Mouse (Mus musculus) yolk sac, embryonic 10.5 days (tissue): Measurements from ENCODE around the gene Wdr70.

Source experiments
- DNase-seq: peaks from one replicate; pipeline ENCODE4 v3.0.0-alpha.2; 2017; ENCODE audit warnings: low spot score

Wdr70 gene

DNA sequence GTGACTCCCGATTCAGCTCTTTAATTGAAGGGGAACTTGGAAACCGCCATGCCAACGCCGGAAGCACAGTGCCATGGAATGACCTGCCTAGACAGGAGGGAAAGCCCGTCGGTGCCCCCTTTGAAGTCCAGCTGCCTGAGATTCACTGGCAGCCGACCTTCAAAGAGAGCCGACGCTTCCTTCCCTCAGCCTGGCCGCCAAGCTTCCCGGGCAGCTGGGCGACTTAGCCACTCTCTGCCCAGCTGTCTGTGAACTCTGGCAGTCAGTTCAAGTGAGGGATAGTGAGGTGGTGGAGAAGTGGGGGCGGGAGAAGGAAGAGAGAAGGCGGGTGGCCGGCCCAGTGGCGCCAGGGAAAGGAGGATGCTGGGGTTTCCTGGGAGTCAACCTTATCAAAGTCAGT is 164.9 kb downstream of the Wdr70 start:
- no peak for DNase-seq

DNA sequence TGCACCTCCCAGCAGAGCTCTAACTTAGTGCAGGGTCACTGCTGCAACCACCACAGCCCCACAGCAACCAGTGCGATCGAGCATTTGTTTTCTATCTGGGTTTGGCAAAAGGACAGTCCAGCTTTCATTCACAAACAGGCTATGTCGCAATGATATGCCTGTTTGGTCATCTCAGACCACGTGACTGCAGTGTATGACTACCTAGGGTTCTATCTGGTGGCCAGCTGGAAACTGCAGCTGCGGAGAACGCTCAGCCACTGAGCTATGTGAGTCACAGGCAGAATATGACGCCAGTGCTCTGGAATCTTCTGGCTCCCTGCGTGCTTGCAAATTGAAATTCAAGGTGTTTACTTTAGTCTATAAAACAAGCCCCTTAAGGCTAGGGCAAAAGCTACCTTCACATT is 167.4 kb downstream of the Wdr70 start:
- peak; percentile 62 for DNase-seq

DNA sequence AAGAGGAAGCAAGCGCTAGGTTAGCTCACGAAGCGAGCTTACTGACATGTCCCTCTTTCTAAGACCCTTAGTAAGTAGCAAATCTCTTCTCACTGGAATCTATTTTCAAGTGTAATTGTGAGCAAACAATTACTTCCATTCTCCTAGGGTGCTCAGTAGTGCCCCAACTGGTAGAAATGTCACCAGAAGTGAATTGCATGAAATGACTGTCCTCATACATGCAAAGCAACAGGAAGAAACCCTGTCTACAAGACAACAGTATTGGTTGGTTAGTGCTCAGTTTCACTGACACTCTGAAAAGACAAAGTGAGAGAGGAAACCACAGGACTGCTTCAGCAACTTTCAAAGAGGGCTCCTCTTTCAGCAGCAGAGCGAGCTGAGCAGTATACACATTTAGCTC is 173.6 kb downstream of the Wdr70 start:
- no peak for DNase-seq

DNA sequence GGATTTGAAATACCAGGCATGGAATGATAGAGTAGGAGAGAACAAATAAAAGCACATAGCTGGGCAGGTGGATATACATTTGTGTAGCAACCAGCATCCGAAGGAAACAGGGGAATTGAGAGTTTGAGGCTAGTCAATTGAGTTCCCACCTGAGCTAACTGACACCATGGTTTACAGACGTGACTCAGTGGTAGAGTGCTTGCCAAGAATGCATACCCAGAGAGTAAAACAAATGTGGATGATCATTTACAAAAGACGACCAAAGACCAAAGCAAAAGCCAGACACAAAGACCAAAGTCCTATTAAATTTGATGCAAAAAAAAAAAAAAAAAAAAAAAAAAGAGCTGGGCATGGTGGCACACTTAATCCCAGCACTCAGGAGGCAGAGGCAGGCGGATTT is 175.7 kb downstream of the Wdr70 start:
- no peak for DNase-seq

DNA sequence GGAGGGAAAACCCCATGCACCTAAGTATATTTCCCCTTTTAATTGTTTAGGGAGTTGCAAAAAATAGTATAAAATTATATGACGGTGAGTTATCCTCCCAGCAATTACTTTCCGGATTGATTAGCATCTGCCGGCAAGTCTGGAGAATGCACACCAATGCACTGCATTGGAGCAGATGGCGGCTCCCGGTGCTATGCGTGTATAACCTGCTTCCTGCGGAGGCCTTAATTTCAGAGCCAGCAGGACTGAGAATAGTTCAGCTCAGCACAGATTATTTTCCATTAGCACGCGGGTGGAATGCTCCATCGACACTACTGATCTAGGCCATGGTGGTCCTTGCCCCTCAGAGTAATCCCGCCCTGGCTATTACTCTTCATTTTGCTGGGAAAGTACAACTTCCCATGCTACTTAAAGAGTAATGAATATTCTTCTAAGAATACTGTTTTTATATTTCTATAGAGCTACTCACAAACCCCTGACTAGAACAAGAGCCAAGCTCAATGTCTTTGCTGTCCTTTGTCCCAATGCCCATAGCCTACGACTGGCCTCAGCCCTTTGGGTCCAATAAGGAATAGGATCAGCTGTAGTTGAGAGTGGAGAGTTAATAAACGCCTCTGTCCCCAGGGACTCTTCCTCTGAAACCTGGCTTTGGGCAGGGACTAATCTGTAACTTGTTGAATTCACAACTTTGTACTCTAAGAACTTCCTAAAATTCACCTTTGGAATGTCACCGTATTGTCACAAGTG is 176.5 kb downstream of the Wdr70 start:
- no peak for DNase-seq

DNA sequence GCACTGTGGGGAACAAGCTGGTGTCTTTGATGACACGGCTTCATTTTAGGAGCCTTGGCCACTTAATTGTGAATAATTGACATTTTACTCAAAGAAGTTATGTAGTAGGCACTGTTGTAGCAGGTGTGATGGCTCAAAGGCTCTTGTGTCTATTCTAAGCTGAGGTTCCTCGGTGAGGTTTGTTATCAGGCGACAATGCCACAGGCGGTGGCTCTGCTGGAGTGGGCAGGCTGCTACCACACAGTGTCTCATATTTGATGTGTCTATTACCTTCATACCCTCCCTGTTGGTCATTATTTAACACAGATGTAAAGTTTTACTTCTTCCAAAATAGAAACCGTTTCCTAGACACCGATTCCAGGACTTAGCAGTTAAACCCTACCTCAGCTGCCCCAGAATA is 177.9 kb downstream of the Wdr70 start:
- DNase-seq, result no peak

DNA sequence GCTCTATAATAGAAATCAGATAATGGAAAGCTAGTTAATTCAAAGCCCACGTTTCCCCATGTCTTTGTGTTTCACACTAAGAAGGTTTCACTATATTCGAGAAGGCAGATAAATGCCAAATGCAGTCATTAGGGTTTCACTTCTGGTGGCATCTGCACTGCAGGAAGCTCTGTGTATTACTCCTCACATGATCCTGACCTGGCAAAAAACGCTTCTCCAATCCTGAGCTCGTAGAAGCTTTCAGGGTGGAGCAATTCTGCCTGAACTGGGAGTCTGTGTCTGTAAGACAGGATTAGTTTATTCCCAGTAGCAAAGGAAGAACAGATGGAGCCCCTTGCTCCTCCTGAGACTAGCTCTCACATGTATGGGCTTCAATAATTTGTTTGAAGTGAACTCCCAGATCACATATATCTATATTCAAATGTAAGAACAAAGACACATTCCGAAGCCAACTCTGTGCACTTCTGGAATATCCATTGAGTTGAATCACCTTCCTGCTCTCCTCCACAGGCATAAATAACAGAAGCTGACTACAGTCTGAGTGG is 192.4 kb downstream of the Wdr70 start:
- no peak for DNase-seq

DNA sequence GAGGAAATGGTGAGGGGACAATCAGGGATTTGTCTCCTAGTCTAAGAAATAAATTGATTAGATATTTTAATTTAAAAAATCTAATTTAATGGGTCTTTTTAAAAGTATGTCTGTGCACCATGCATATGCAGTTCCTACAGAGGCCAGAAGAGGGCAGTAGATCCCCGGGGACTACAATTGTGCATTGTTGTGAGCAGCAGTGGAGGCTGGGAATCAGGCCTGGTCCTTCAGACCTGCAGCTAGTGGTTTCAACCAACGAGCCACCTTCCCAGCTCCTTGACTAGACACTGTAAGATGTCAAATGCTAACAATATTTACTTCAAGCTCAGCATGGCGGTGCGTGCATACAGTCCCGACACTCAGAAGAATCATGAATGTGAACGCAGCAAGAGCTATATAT is 199.7 kb downstream of the Wdr70 start:
- DNase-seq, result no peak

DNA sequence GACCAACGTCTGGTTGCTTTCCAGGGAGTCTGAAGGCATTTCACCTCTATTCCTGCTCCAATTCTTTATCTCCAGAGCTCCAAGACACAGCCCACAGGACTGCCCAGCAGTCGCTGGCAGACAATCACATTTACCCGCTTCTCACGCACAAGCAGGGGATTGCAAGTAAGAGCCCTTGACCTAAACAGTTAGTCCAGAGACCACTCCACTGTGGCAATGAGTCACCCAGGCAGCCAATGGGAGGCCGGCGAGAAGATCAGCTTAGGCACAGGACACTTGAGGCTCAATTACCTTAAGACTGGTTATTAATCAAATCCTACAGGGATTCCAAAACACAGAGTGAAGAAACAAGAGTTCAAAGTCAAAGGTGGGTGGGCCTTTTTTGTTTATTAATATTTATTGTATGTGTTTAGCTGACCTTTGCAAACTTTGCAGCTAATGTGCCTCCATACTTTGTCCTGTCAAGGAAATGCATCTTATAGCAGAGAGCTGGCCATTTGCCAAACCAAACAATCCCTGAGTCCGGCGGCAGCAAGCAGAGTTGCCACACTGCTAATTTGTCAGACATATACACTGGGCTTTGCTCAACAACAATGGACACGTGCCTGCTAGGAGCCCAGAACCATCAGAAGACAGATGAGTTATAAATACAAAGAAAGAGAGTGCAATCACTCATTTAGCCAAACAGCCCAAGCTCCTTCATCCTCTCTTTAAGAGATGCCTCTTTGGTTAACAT is 207.3 kb downstream of the Wdr70 start:
- DNase-seq, result peak; percentile 69

DNA sequence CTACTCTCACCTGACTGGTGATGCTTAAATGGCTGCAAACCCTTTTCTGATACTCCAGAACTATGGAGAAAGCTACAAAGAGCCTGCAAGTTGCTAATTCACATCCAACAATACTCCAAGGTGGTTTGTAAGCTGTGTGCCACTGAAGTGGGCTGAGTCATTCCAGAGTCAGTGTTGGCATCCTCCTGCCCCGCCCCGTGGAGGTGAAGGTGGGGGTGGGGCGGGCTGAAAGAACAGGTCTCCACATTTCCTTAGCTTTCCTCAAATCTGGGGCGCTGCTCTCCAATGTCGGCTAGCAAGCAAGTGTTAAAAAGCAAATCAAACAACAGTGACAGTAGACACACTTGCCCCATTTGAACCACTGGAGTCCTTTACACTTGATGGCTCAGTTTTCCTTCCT is 208.7 kb downstream of the Wdr70 start:
- DNase-seq, result no peak

DNA sequence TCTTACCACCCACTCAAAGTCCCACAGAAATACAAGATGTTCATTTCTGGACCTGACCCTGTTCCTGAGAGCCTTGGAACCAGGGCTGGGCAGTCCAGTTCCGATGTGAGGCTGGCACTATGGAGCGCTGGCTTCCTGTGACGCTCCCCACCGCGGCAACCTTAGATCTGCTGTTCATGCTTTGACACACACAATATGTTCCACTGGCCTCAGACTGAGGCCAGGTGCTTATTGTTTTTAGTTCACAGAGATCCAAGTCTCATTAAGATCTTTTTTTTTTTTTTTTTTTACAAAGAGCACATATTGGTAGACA is 209.7 kb downstream of the Wdr70 start:
- no peak for DNase-seq

DNA sequence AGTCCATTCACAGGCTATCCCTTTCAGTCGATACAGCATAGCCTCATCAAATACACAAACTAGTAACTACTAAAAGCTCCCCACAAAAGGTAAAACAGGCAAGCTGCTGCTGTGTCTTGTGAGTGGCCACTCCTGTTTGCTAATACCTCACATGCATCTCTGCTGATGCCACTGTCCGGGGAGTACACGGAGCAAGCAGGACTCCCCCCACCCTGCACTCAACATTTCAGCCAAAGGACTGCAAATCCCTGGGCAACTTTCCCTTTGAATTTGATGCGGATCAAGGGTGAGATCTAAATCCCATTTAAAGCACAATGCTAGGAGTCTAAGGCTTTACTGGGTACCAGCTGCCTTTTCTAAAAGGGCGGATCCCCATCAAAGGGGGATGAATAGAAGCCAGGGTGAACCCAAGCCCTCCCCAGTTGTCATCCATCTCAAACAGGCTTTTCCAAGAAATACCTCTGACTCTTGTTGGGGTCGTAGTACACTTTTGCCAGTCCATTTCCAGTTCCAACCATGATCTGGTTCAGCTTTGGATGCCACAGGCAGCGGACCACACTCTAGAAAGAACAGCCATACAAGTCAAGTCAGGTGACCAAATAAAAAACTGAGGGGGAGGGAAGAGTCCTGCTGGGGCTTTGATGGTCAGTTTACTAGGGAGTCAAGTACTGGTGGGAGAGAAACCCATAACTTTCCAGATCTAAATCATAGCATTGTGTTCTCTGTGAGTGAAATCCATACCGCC is 210.2 kb downstream of the Wdr70 start:
- DNase-seq, result no peak

DNA sequence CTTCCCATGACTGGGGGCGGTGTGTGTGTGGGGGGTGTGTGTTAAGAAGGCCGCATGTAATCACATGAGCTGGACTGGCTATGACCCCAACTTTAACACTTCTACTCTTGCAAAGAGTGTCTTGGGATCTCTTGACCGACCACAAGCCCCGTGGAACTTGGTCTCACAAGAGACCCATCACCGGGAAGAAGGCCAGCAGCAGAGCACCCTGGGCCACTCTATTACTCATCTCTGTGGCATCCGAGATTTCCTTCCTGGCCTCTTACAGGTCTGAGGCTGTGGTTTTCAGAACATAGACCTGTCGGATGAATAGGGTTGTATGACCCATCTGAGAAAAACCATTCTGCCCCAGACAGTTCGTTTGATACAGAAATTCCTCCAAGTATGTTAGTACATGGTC is 212.4 kb downstream of the Wdr70 start:
- DNase-seq, result no peak

DNA sequence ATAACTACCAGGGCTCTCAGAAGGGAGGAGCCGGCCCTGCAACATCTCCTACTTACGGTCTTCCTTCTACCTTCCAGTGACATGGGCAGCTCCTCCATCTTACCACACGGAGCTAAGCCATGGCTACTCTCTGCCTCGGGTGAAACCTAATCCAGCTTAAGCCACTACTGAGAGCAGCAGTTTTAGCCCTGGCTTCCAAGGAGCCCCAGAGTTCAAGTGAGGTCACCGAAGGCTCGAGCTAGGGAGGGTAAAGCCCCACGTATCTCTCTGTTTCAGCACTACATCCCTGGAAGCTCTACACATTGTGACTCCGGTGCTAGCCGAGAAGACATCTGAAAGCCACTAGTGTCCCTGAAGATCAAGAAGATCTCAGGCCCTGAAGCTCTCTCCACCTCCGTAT is 213.9 kb downstream of the Wdr70 start:
- DNase-seq, result no peak

DNA sequence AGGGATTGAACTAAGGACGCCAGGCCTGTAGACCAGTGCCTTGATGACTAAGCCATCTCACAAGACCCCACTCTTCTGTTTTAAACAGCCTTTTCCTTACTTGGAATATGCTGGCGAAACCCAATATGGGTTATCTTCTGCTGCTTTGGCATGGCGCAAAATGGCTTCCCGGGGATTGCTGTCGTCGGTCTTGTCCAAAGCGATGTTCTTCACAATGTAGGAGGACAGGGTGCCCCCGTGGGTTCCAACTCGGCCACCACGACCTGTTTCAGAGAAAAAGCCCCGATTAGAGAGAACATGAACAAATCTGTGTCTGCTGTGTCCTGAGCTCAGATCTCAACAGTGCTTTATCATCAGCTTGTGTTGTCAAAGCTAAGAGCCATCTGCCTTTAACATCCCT is 214.8 kb downstream of the Wdr70 start:
- DNase-seq, result no peak

DNA sequence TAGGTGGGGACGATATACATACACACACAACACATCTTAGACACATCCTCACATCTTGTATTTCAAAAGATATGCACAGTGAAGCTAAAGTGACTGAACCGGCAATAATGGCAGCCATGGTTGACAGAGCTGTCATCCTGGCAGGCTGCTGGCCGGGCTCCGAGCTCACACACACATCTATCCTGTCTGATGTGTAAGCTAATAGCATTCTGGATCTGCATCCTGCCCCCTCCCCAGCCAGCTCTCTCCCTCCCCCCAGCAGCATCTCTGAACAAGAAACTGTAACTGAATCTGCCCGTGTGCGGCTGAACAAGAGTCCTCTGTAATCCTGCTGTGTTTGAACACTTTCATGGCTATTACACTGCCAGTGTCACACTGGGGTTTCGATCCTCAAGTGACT is 219.1 kb downstream of the Wdr70 start:
- DNase-seq, result no peak

DNA sequence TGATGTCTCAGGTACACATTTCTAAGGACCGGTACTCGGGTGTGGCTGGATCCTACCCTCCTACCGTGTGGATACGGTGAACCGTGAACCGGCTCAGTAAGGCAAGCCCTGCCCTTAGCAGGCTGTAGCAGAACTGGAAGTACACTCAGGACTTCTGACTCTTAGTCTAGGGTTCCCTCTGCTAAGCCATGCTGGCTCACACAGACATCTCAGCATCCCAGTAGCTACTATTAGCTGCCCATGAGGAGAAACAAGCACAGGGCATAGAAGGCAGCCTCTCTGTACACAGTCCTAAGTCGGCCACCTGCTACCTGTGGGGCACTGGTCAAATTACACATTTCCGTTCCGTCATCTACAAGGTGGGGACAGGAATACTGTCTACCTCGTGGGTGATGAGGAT is 220.1 kb downstream of the Wdr70 start:
- DNase-seq, result no peak

DNA sequence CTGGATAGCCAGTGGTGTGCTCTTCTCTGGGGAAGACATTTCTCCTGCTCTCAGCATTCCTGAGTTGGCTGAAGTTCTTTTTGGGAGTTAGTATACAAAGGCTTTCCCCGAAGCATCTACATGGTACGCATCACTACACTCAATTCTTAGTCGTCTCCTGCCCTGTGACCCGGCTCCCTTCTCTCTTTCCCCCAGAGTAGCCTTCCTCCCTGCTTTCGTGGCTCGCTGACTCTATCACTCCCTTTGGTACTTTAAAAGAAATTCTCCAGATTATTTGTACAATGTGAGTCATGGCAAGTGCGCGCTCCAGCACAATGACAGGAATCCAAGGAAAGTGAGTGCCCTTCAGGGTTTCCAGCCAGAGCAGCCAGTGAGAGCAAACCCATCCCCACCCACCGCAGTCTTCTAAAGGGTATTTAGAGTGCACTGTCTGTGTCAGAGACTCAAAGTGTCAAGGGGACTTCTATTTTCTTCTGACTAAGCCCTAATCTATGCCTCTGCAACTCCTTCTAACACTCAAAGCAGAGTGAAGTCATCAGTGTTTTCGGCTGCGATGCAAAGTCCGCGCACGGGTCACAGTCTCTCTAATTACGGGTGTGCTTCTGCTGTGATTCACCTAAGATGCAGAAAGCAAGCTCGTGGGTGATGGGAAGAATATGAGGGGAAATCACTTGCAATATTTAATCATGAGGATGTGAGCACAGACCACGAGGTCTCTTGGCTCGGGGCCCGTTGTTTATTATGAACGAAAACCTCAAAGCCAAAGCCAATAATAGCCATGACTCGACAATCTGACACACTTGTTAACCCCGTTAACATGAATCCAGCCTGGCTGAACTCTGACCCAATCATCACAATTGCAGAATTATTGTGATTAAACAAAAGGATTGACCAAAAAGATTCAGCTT is 221.2 kb downstream of the Wdr70 start:
- no peak for DNase-seq

DNA sequence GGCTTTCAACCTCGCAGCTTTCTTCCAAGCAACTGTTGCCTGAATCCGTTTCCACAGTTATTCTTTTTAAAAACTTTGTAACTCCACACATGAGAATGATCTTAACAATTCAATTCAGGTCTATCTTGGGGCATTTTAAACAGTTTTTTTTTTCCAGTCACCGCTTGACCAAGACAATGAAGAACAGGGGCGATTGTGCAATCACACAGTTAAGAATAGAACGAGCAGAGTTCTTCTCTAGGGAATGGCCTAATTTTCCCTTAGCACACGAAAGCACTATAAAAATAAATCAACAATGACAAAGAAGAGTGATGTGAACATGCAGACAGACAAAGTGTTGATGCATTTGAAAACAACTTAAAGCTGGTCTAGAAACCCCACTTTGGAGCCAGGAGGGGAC is 223.1 kb downstream of the Wdr70 start:
- no peak for DNase-seq

DNA sequence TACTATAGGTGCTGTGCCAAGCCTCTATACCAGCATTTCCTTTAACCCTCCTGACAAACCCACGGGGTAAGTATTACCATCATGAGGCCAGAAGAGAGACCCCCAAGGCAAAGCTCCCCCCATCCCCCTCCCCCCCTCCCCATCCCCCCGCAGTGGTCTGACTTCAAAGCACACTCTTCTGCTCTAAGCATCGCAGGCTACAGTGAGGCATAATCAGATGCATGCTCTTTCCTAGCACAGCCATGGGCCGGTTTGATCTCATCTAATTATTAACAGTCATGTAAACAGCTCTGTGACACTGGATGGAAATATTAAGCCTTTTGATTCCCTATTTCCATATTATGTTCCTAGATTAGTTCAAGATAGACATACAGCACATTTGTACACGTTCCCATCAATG is 226.5 kb downstream of the Wdr70 start:
- no peak for DNase-seq

DNA sequence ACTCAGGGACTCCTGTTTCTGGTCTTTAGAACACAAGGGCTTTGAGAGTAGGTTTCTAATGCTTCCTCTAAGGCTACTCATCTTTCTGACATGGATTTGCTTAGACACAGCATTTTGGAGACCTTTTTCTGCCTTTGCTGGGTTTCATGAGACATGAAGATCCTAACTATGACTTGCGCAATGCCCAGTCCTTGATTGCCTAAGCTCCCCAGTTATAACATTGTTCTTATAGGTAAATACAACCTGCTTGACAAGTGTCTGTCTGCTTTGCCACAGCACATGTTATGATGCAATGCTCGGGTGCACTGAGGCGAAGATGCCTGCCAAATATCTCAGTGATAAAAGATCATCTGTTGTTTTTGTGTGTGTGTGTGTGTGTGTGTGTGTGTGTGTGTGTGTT is 233.7 kb downstream of the Wdr70 start:
- no peak for DNase-seq

DNA sequence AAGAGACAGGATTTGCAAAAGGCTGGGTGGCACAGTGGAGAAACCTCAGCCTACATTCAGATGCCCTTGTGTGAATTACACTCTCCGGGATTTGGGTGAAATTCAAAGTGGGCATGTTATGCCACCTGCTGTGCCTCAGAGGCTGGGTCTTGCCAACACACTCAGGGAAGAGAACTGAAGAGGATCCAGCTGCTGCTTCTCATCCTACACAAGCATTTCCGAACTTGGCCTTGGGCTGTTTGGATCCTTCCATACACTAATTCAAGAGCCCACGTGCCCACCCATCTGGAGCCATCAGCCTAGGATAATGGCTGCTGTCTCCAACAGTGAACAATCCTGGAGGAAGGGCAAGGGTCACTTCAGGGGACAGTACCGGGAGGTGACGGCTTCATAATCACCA is 235.7 kb downstream of the Wdr70 start:
- no peak for DNase-seq
